Mouse (Mus musculus) hindbrain, embryonic 15.5 days (tissue): Measurements from ENCODE around the gene Neurl1a. TPM values are rescaled to one million over a fixed set of nuclear protein-coding genes. Genes with fewer than 3 reads are reported as not detected.

ENCODE experiments used
- ATAC-seq: fragments of 200-750 bp; cut with Nextera tagmentation; 2 replicates; pipeline ENCODE4 v1.8.0; 2017; ENCODE audit warnings: low read depth, moderate number of reproducible peaks, moderate TSS enrichment; ENCODE audit not compliant: low FRiP score
- H3K27ac ChIP-seq: fragments of 300-500 bp; sonication (generic); replicated peaks from 2 replicates; pipeline ENCODE4 v1.5.1; 2015; ENCODE audit warnings: mild to moderate bottlenecking, inconsistent platforms
- H3K27me3 ChIP-seq: fragments of 300-500 bp; sonication (generic); 2 replicates; pipeline ENCODE4 v1.6.1; 2015; ENCODE audit warnings: control low read depth, inconsistent platforms
- H3K36me3 ChIP-seq: fragments of 300-500 bp; sonication (generic); 2 replicates; pipeline ENCODE4 v1.6.1; 2015; ENCODE audit warnings: control low read depth, inconsistent platforms
- H3K4me1 ChIP-seq: fragments of 300-500 bp; sonication (generic); replicated peaks from 2 replicates; pipeline ENCODE4 v1.6.1; 2015; ENCODE audit warnings: control low read depth, inconsistent platforms
- H3K4me2 ChIP-seq: fragments of 300-500 bp; sonication (generic); 2 replicates; pipeline ENCODE4 v1.6.1; 2015; ENCODE audit warnings: moderate library complexity, mild to moderate bottlenecking, inconsistent platforms
- H3K4me3 ChIP-seq: fragments of 300-500 bp; sonication (generic); 2 replicates; pipeline ENCODE4 v1.5.1; 2015; ENCODE audit warnings: mild to moderate bottlenecking, inconsistent platforms
- H3K9ac ChIP-seq: fragments of 300-500 bp; sonication (generic); 2 replicates; pipeline ENCODE4 v1.6.1; 2015; ENCODE audit warnings: inconsistent platforms
- H3K9me3 ChIP-seq: fragments of 300-500 bp; sonication (generic); 2 replicates; pipeline ENCODE4 v1.6.1; 2016; ENCODE audit warnings: control low read depth, inconsistent platforms
- WGBS: fragments of 180-500 bp; shearing (Covaris S2); methylation state at CpG from one replicate; pipeline ENCODE4 v1.1.7; 2015; 5-methylcytosine and 5-hydroxymethylcytosine counted together
- polyA plus RNA-seq: library from polyadenylated mRNA; unstranded; fragments of >200 nt; fragmentation: Nextera tagmentation; extraction: Ambion mirVana; gene quantifications from 2 replicates; pipeline ENCODE4 v1.2.1, GENCODE M21; 2015

Neurl1a gene
- polyA plus RNA-seq, 1 experiment from 2014 or later, result 17.9 TPM

DNA sequence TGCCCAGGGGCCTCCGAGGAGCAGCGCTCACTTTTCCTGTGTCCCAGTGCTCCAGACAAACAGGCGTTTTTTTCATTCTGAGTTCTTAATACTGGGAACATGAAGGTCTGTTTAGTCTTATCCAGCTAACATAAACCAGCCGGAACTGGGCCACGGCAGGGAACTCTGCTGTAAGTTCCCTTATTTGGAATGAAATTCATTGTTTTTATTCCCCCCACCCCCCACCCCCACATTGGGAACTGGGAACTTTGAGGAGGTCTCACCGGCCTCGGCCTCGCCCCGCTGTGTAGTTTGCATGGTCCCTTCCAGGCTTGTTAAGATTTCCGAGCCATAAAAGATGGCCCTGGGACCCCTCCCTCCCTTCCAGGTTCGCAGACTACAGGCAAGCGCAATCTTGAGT lies 23.4 kb downstream of the Neurl1a start:
- H3K4me1 ChIP-seq, result no peaks in the 10 kb centered on the region; the same call in 1 of the 2 replicates
- H3K9ac ChIP-seq, result no peak overlapping the region
- H3K27me3 ChIP-seq, result no peaks in the 10 kb centered on the region
- ATAC-seq, result no peak
- no peak overlapping the region for H3K4me2 ChIP-seq
- H3K27ac ChIP-seq, result no peak overlapping the region
- H3K4me3 ChIP-seq, result no peak overlapping the region
- H3K9me3 ChIP-seq, result no peaks in the 10 kb centered on the region
- no peaks in the 10 kb centered on the region for H3K36me3 ChIP-seq
- WGBS, result 70% methylated on average over 12 of the region's 12 CpGs

DNA sequence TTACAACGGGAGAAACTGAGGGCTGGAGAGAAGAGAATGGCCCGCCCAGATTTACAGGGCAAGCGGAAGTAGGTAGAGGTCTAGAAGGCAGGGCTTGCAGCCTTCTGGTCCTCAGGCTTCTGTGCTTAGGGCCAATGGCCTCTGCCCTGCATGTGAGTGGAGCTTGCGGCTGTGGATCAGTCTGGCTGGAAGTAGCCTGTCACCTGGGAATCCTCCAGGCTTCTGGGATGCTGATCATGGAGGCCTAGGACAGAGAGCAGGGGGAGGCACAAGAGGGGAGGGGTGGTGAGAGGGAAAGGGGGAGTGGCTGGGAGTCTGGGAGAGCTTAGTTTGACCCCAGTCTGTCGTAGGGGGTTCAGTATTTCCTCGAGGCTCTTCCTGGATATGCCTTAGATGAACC lies 23.8 kb downstream of the Neurl1a start:
- H3K4me1 ChIP-seq, result no peaks in the 10 kb centered on the region; the same call in 1 of the 2 replicates
- no peak overlapping the region for H3K27ac ChIP-seq
- no peak for ATAC-seq
- no peak overlapping the region for H3K4me3 ChIP-seq
- 70% methylated on average over 6 of the region's 6 CpGs for WGBS
- H3K9ac ChIP-seq, result no peak overlapping the region
- no peaks in the 10 kb centered on the region for H3K36me3 ChIP-seq
- no peak overlapping the region for H3K4me2 ChIP-seq
- H3K9me3 ChIP-seq, result no peaks in the 10 kb centered on the region
- no peaks in the 10 kb centered on the region for H3K27me3 ChIP-seq

DNA sequence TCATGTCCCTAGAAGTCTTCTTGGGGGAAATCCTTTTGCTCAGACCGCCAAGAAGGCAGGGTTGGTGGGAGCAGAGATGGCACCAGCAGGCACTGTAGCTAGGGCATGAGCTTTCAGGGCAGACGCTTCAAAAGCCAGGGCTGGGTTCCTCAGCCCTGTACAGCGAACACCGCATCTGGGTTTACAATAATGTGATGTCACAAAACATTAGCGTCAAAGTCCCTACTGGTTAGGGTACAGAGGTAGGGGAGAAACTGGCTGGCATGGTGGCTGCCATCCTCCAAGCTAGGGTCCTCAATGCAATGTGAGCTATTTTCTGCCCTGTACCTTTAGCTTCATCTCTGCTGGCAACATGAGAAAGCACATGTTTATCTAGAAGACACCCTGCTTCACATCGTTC lies 24.4 kb downstream of the Neurl1a start:
- no peak overlapping the region for H3K9ac ChIP-seq
- H3K9me3 ChIP-seq, result no peaks in the 10 kb centered on the region
- no peak overlapping the region for H3K27ac ChIP-seq
- H3K4me1 ChIP-seq, result no peaks in the 10 kb centered on the region; the same call in 1 of the 2 replicates
- no peaks in the 10 kb centered on the region for H3K36me3 ChIP-seq
- no peak for ATAC-seq
- H3K27me3 ChIP-seq, result no peaks in the 10 kb centered on the region
- 89% methylated on average over 6 of the region's 6 CpGs for WGBS
- H3K4me2 ChIP-seq, result no peak overlapping the region
- H3K4me3 ChIP-seq, result no peak overlapping the region

DNA sequence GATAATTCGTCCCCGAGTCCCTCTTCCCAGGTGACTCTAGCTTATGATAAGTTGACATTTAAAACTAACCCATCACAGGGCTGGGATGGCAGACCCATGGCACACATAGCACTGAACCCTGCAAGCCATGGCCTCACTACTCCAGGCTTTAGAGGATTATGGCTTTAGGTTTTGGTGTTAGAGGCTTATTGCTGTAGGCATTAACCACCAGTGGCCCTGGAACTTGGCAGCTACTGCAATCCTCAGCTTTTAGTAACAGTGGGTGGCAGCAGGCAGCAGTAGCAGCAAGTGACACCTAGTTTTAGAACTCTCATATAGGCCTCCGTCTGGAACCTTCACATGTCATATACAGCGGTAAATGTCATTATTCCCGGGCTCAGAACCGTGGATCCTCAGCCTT lies 26.0 kb downstream of the Neurl1a start:
- H3K4me1 ChIP-seq, result no peaks in the 10 kb centered on the region; the same call in 1 of the 2 replicates
- ATAC-seq, result no peak
- H3K9me3 ChIP-seq, result no peaks in the 10 kb centered on the region
- no peaks in the 10 kb centered on the region for H3K27me3 ChIP-seq
- no peaks in the 10 kb centered on the region for H3K36me3 ChIP-seq
- H3K4me2 ChIP-seq, result no peak overlapping the region
- no peak overlapping the region for H3K4me3 ChIP-seq
- H3K9ac ChIP-seq, result no peak overlapping the region
- no peak overlapping the region for H3K27ac ChIP-seq
- 91% methylated on average over 6 of the region's 6 CpGs for WGBS

DNA sequence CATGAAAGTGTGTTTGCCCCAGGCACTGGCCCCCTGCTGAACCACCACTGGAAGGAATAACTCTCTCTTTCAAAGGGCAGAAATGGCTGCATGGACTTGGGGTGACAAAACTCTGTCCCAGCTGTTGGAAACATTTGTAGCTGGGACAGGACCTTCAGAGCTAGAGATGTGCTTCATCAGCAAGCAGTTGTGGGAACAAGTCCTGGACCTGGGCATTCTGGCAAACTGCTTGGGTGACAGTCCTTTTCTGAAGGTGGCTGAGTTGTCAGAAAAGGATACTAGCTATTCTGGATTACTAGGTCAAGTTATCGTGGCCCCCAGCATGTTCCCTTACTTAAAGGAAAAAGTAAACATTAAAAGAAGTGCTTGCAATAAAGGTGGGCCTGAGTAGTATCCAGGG lies 27.5 kb downstream of the Neurl1a start:
- Histone ChIP-seq H3K4me3 (no peak overlapping the region), H3K4me2 (no peak overlapping the region), H3K36me3 (no peaks in the 10 kb centered on the region), H3K9ac (no peak overlapping the region), H3K9me3 (no peaks in the 10 kb centered on the region), H3K27ac (no peak overlapping the region), H3K4me1 (no peaks in the 10 kb centered on the region; the same call in 1 of the 2 replicates), H3K27me3 (no peaks in the 10 kb centered on the region)
- ATAC-seq, result no peak
- 92% methylated on average over 1 of the region's 1 CpGs for WGBS

DNA sequence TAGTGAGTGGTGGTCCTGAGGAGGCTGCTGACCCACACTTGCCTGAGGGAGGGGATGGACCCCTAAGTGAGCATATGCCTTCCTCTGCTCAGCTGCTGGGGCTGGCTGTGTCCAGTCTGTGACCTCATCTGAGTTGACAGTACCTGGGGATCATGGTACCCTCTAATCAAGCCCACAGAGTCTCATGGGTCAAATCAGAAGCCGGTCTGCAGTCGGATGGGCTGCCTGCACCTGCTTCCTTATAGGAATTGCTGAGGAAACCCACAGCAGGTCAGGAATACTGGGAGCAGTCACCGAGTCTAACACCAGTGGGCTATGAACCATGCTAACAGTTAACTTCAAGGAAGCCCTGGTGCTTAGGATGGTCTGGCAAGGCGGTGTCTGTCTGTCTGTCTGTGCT lies 31.8 kb downstream of the Neurl1a start:
- no peak for ATAC-seq
- Histone ChIP-seq H3K4me2 (no peak overlapping the region), H3K9ac (no peak overlapping the region), H3K27me3 (no peaks in the 10 kb centered on the region), H3K9me3 (no peaks in the 10 kb centered on the region), H3K4me1 (peaks cover 14% of the 10 kb centered on the region), H3K36me3 (no peaks in the 10 kb centered on the region), H3K4me3 (no peak overlapping the region), H3K27ac (no peak overlapping the region)
- WGBS, result 89% methylated on average over 4 of the region's 4 CpGs

DNA sequence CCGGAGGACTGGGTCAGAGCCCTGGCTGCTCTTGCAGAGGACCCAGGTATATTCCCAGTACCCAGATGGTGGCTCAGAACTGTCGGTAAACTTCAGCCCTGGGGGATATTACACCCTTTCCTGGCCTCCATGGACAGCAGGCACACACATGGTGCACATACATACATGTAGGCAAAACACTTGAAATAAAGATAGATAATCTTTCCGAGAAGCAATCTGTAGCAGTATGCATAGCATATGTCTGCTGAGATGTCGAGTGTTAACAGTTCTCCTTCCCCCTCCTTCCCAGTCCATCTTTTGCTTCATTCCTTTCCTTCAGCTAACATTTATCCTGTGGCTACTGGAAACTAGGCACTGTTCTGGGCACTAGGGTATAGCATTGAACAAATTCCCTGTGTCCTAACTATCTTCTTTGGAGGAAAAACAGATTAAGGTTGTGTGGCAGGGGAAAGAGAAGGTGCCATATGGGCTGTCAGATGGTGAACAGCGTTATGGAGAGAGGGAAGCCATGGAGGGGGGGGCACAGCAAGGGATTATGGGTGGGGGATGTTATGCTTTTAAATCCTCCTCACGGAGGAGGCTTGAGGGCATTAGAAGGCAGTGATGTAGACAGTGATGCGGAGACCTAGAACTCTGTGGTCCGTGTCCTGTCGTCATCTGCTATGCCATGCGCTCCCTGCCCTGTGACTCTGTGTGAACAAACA lies 33.1 kb downstream of the Neurl1a start:
- peak; percentile 71 for ATAC-seq
- H3K9me3 ChIP-seq, result no peaks in the 10 kb centered on the region
- H3K36me3 ChIP-seq, result no peaks in the 10 kb centered on the region
- H3K27ac ChIP-seq, result peak overlapping the region; percentile 69
- 41% methylated on average over 10 of the region's 10 CpGs for WGBS
- H3K4me3 ChIP-seq, result no peak overlapping the region
- H3K27me3 ChIP-seq, result no peaks in the 10 kb centered on the region
- H3K9ac ChIP-seq, result no peak overlapping the region
- peaks cover 14% of the 10 kb centered on the region for H3K4me1 ChIP-seq
- no peak overlapping the region for H3K4me2 ChIP-seq

DNA sequence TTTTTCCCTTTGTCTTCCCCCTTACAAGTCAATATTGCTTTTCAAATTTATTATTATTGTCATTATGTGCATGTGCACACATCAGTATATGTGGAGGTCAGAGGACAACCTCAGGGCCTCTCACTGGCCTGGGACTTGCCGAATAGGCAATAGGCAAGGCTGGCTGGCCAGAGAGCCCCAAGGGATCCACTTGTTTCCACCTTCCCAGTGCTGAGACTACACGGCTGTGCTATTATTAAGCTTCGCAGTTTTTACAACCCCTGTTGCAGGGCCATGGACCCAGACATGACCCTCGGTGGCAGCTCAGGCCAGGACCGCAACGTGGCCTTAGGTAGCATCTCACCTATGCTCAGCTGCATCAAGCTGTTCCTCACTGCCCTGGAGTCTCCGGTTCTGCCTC lies 33.8 kb downstream of the Neurl1a start:
- no peak overlapping the region for H3K4me2 ChIP-seq
- H3K27me3 ChIP-seq, result no peaks in the 10 kb centered on the region
- 68% methylated on average over 7 of the region's 7 CpGs for WGBS
- H3K27ac ChIP-seq, result peak overlapping the region; percentile 69
- H3K36me3 ChIP-seq, result no peaks in the 10 kb centered on the region
- peaks cover 14% of the 10 kb centered on the region for H3K4me1 ChIP-seq
- ATAC-seq, result no peak; the same call in 1 of the 2 replicates
- H3K9ac ChIP-seq, result no peak overlapping the region
- no peak overlapping the region for H3K4me3 ChIP-seq
- no peaks in the 10 kb centered on the region for H3K9me3 ChIP-seq

DNA sequence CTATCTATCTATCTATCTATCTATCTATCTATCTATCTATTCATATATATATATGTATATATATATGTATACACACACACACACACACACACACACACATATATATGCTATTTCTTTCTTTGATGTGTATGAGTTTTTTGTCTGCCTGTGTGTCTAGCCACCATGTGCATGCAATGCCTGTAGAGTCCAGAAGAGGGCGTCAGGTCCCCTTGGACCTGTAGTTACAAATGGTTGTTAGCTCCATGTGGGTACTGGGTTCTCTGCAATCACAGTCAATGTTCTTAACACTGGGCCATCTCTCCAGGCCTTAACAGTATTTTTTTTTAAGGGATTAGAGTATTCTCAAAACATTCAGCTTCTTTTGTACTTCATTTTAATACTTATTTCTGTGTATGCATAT lies 34.9 kb downstream of the Neurl1a start:
- ATAC-seq, result no peak
- Histone ChIP-seq H3K27ac (no peak overlapping the region), H3K4me2 (no peak overlapping the region), H3K9ac (no peak overlapping the region), H3K36me3 (no peaks in the 10 kb centered on the region), H3K4me1 (peaks cover 14% of the 10 kb centered on the region), H3K9me3 (no peaks in the 10 kb centered on the region), H3K27me3 (no peaks in the 10 kb centered on the region), H3K4me3 (no peak overlapping the region)
- 81% methylated on average over 1 of the region's 1 CpGs for WGBS

DNA sequence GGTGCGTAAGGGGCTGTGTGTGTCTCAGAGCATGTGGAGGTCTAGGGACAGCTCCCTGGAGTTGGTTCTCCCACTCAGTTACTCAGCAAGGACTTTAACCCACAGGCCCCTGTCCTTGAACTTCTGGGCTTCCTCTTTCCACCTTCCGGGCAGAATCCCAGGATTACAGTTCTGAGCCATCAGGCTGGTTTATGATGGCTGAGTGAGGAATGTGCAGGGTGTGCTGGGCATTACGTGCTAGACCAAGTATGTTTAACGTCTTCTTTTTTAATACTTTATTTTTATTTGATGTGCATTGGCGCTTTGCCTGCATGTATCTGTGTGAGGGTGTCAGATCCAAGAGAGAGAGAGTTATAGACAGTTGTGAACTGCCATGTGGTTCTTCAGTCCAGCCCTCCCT lies 38.1 kb downstream of the Neurl1a start:
- no peaks in the 10 kb centered on the region for H3K9me3 ChIP-seq
- no peaks in the 10 kb centered on the region for H3K27me3 ChIP-seq
- WGBS, result 82% methylated on average over 5 of the region's 5 CpGs
- H3K27ac ChIP-seq, result no peak overlapping the region
- peaks cover 11% of the 10 kb centered on the region for H3K4me1 ChIP-seq
- no peaks in the 10 kb centered on the region for H3K36me3 ChIP-seq
- H3K4me2 ChIP-seq, result no peak overlapping the region
- ATAC-seq, result no peak
- no peak overlapping the region for H3K9ac ChIP-seq
- H3K4me3 ChIP-seq, result no peak overlapping the region

DNA sequence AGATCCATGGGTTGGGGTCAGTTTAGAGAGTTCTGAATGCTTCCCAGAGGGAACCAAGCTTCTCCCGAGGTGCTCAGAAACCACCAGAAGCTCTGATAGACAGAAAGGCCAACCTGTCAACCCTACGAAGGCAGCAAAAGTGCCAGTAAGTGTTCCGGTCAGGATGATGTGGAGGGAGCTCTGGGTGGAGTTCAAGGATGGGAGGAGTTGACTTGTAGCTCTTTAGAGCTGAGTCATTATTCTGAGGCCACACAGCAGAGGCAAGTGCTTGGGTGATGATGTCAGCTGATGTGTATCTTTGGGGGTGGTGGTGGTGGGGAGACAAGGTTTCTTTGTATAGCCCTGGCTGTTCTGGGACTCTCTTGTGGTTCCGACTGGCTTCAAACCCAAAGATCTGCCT lies 41.0 kb downstream of the Neurl1a start:
- no peak overlapping the region for H3K4me2 ChIP-seq
- no peaks in the 10 kb centered on the region for H3K36me3 ChIP-seq
- H3K9ac ChIP-seq, result no peak overlapping the region
- H3K4me3 ChIP-seq, result no peak overlapping the region
- no peak for ATAC-seq
- H3K27ac ChIP-seq, result no peak overlapping the region
- 77% methylated on average over 4 of the region's 4 CpGs for WGBS
- peaks cover 9% of the 10 kb centered on the region for H3K4me1 ChIP-seq
- H3K27me3 ChIP-seq, result no peaks in the 10 kb centered on the region
- H3K9me3 ChIP-seq, result no peaks in the 10 kb centered on the region

DNA sequence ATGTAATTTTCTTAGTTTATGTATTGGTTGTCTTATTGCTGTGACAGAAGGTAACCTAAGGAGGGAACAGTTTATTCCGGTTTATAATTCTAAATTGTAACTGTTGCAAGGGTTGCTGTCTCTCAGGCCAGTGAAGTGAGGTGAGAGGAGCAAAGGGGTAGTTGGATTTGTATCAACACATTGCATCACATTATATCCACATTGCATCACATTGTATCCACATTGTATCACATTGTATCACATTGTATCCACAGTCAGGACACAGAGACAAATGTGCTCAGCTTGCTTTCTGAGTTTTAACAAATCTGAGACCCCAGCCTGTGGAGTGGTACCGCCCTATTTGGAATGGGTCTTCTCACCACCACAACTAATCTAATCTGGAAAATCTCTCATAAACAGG lies 41.6 kb downstream of the Neurl1a start:
- no peaks in the 10 kb centered on the region for H3K9me3 ChIP-seq
- H3K27me3 ChIP-seq, result no peaks in the 10 kb centered on the region
- H3K9ac ChIP-seq, result no peak overlapping the region
- H3K4me3 ChIP-seq, result no peak overlapping the region
- no peak for ATAC-seq
- peaks cover 9% of the 10 kb centered on the region for H3K4me1 ChIP-seq
- H3K36me3 ChIP-seq, result no peaks in the 10 kb centered on the region
- no peak overlapping the region for H3K4me2 ChIP-seq
- WGBS, result 92% methylated on average over 2 of the region's 2 CpGs
- H3K27ac ChIP-seq, result no peak overlapping the region

DNA sequence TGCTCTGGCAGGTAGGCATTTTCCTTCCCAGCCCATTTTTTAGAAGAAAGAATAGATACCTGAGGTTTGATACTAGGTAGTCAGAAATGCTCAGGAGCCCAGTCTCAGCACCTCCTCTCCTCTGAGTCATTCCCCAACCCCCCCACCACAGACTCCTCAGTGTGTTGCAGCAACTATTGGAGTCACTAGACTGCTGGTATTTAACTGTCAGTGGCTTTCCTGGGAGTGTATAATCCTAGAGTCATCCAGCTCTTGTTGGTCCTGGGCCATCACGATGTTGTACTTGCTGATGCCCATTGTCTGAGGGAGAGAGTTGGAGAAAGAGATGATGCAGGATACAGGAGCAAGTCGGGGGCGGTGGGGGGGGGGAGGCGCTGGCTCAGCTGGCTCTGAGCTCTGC lies 42.4 kb downstream of the Neurl1a start:
- Histone ChIP-seq H3K4me2 (no peak overlapping the region), H3K4me3 (no peak overlapping the region), H3K27ac (no peak overlapping the region), H3K4me1 (peaks cover 9% of the 10 kb centered on the region), H3K9me3 (no peaks in the 10 kb centered on the region), H3K27me3 (no peaks in the 10 kb centered on the region), H3K36me3 (no peaks in the 10 kb centered on the region), H3K9ac (no peak overlapping the region)
- 70% methylated on average over 4 of the region's 4 CpGs for WGBS
- ATAC-seq, result no peak
